Comparison of ENCODE assay signal across 37 mouse cellular contexts in the genomic region with DNA sequence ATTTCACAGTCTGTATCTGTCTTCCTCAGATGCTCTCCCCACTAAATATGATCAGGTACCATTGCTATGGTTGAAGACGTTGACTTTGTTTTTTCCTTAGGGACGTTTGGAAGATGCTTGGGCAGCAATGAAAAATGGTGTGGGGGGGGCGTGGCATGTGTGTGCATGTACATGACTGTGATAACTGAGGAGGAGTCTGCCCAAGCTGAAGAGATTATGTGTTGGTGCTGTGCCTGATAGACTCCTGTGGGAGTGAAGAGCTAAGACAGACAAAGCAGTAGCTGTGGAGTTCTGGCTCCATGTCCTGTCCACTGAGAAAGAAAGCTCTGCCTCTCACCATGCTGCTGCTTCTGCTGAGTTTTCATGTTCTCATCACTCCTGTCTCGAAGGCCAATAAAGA. TPM values are rescaled to one million over a fixed set of nuclear protein-coding genes. Genes with fewer than 3 reads are reported as not detected.
"Had no signal": no experiment of that assay in that cellular context is flagged by ENCODE, and none has a peak within 500 bp of the region (broad histone marks: within the 10 kb centered on the region; RNA-seq: fewer than 3 reads in every experiment).

A gene (plus strand): TSS at position 236 of the 400 bp plus-strand sequence.

- H3K9ac ChIP-seq: heart, embryonic 12.5 days; hindbrain, embryonic 13.5 days; hindbrain, embryonic 15.5 days; kidney, embryonic 15.5 days; limb, embryonic 13.5 days; limb, embryonic 15.5 days had no signal

- H3K9me3 ChIP-seq: heart, embryonic 10.5 days; heart, embryonic 12.5 days; hindbrain, embryonic 13.5 days; hindbrain, embryonic 15.5 days; kidney, embryonic 15.5 days; limb, embryonic 13.5 days; limb, embryonic 15.5 days had no signal

- H3K4me3 ChIP-seq: gastrocnemius, adult 2 months; heart, embryonic 10.5 days; heart, embryonic 12.5 days; hindbrain, embryonic 13.5 days; hindbrain, embryonic 15.5 days; kidney, embryonic 15.5 days; limb, embryonic 13.5 days; limb, embryonic 15.5 days had no signal

- H3K27ac ChIP-seq: gastrocnemius, adult 2 months; heart, embryonic 10.5 days; hindbrain, embryonic 13.5 days; hindbrain, embryonic 15.5 days; hindbrain, postnatal 0 days; kidney, embryonic 15.5 days; kidney, postnatal 0 days; limb, embryonic 13.5 days; limb, embryonic 15.5 days had no signal

- DNase-seq: gastrocnemius, adult 2 months; gastrocnemius, postnatal 10 days; gastrocnemius, postnatal 25 days; heart, adult 18-20 months; heart, postnatal 10 days; kidney, adult 11 months; kidney, adult 2 months; kidney, adult 9 months; kidney, postnatal 14 days; kidney, postnatal 36 days; layer of hippocampus, adult 9-11 months; layer of hippocampus, postnatal 36 days; left cerebral cortex, postnatal 4 days had no signal

- ATAC-seq: forebrain, embryonic 16.5 days; hindbrain, postnatal 0 days; intestine, embryonic 16.5 days had no signal

- H3K4me1 ChIP-seq: heart, embryonic 10.5 days; heart, embryonic 12.5 days; hindbrain, embryonic 13.5 days; hindbrain, embryonic 15.5 days; kidney, embryonic 15.5 days; limb, embryonic 13.5 days; limb, embryonic 15.5 days had no signal

- H3K36me3 ChIP-seq: heart, embryonic 10.5 days; heart, embryonic 12.5 days; hindbrain, embryonic 13.5 days; hindbrain, embryonic 15.5 days; kidney, embryonic 15.5 days; limb, embryonic 13.5 days; limb, embryonic 15.5 days had no signal

- H3K27me3 ChIP-seq: heart, embryonic 12.5 days; hindbrain, embryonic 13.5 days; hindbrain, embryonic 15.5 days; kidney, embryonic 15.5 days; limb, embryonic 13.5 days; limb, embryonic 15.5 days had no signal

- H3K4me2 ChIP-seq: heart, embryonic 12.5 days; hindbrain, embryonic 13.5 days; hindbrain, embryonic 15.5 days; kidney, embryonic 15.5 days; limb, embryonic 13.5 days; limb, embryonic 15.5 days had no signal

RNA-seq across cellular contexts. Expression of the gene that starts here (rescaled TPM):
- total RNA-seq: gastrocnemius, adult 2 months; gastrocnemius, postnatal 10 days; gastrocnemius, postnatal 25 days; hematopoietic stem cell, adult 5-6 weeks; hindbrain, postnatal 0 days; layer of hippocampus, adult 18-20 months; layer of hippocampus, adult 8-10 months; layer of hippocampus, postnatal 14 days; layer of hippocampus, postnatal 36 days; left cerebral cortex, adult 18-20 months; left cerebral cortex, adult 8-10 months; left cerebral cortex, postnatal 10 days; left cerebral cortex, postnatal 25 days; left cerebral cortex, postnatal 4 days had no signal
- polyA plus RNA-seq: forebrain, embryonic 16.5 days; frontal cortex, adult 2 months; hindbrain, embryonic 11.5 days; hindbrain, embryonic 13.5 days; hindbrain, embryonic 15.5 days; hindbrain, postnatal 0 days; intestine, embryonic 14.5 days; intestine, embryonic 16.5 days; kidney, adult 2 months; kidney, embryonic 15.5 days; kidney, postnatal 0 days; large intestine, adult 2 months; limb, embryonic 11.5 days; limb, embryonic 13.5 days; limb, embryonic 15.5 days had no signal
